Mouse (Mus musculus): ENCODE data around the gene Mfap4.

Mfap4 gene

DNA sequence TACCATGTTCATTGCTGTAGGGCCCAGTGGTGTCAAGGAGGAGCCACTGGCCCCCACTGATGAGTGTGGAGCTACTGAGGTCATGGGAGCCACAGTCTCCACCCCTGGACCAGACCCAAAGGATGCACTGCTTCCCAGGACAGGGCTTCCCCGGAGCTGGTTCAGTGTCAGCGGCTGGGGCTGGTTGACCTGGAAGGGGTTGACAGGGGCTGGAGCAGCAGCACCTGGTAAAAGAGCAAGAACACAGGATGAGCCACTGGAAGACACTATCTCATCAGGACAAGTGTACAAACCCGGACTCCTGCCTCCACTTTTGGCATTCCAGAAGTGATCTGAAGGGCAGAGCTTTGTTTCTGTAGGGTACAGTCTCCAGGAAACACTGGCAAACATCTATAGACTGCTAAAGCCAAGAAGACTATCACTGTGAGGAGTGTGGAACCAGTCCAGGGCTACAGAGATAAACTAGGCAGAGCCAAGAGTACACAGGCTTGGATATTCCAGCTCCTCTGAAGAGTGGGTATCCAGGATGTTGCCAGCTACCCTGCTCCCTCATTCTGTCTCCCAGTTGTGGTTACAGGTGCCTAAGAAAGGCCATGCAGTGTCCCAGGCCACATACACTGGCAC lies 34.4 kb downstream of the Mfap4 start:
- DNase-seq = no peak

DNA sequence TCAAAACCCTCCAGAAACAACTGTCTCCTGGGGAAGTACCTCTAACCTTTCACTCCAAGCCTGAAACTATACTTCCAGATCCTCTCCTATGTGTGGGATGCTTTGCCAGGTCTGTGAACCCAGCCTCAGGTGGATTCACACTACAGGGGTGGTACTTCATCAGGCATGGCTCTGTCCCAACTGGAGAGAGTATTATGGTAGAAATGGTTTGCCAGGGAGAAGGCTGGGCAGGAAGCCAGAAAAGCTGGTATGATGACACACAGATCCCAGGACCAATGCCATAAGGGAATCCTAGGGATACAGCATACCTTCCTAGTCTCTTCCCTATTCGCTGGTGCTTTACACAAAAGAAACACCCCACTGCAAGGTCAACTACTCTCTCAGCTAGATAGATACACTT lies 41.6 kb downstream of the Mfap4 start:
- DNase-seq = no peak

DNA sequence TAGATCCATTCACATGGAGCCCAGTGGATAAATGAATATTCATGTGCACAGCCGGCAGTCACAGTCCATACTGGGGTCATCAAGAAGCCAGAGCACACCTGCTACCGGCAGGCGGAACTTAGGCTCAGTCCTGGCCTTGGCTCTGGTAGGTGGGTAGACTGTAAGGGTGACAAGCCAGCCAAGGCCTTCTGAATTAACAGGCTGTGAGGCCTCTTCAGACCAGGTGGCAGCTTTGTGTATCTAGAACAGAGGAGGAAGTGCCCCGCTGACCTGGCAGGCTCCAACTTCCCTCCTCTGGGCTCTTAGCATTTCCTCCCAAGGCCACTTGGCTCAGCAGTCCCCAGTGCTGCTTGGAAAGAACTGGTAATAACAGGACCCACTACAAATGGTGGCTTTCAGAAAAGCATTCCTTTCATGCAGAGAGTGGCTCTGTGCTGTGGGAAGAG lies 44.1 kb downstream of the Mfap4 start:
- DNase-seq = peak; percentile 8

DNA sequence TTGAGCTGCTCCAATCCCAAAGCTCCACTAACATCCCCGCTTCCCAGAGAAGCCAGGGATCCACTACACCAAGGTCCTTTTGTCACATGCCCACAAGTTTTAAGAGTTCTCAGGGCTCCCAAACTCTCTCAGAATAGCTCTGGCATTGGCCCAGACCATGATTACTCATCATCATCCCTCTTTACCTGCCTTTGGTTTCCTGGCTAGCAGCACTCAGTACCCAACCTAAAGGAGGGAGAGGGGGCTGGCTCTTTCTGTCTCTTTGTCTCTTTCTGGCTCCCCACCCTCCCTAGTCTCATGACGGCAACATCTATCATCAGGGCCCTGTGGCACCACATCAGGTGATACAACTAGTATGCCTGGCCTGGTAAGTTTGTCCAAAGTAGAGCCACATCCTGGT lies 47.6 kb downstream of the Mfap4 start:
- DNase-seq = no peak

DNA sequence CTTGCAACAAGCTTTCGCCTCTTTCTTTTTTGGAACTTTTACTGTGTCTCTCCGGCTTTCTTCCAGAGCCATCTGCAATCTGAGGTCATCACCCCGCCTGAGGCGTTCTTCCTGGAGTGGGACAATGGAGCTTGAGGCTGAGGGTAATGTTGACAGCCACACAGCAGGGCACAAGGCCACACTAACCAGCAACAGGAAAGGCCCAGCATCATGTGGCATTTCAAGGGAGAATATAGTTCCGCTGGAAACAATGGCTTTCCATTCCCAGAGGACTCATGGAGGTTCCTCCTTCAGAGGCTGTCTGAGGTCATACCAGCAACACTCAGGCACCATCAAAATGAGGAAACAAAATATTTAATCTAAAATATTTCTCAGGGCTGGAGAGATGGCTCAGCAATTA lies 48.3 kb downstream of the Mfap4 start:
- DNase-seq = no peak

DNA sequence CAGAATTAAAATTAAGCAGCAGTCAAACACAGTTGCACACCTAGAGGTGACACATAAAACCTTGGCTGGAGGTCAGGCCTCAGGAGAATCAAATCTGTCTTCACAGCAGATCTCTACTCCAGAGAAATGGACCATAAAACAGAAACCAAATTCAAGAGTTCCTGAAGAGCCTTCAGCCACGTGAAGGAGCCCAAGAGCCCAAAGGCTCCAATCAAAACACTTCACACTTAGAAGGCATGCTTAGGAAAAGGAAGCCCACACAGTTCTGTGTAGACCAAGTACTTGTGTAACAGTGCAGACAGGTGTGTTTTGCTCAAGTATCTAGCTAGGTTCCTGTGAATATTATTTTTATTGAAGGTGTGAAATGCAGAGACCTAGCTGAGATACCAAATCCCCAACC lies 50.3 kb downstream of the Mfap4 start:
- DNase-seq = no peak

DNA sequence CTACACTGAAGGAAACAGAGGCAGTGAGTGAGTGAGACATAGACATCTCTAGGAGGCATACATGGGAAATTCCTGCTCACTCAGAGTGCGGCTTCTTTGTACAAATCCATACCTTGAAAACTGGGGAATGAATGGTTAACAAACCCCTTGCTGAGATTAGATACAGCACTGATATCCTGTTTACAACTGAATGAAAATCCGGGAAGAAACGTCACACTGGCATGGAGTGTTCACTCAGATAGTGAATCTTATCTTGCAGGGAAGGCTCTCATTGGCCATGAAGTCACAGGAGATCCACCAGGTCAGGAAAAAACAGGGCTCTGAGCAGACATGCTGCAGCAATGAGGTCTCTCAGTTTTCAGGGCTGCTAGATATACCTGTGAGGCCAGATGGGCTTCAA lies 51.7 kb downstream of the Mfap4 start:
- DNase-seq = no peak

- no peak for DNase-seq
These were observed 52.1 kb downstream of the Mfap4 start for GRCm38 (mm10) chr11:61537362-61537761.
